Mouse (Mus musculus) olfactory bulb, adult 2 months (tissue): ENCODE data around the gene Etl4. TPM values are rescaled to one million over a fixed set of nuclear protein-coding genes. Genes with fewer than 3 reads are reported as not detected.

Experiments
- H3K27ac ChIP-seq: fragments of 200-500 bp; 2 replicates; pipeline ENCODE4 v1.5.1; 2012; ENCODE audit warnings: low read depth, low read length; ENCODE audit not compliant: insufficient read depth
- H3K4me1 ChIP-seq: fragments of 200-500 bp; 2 replicates; pipeline ENCODE4 v1.6.1; 2012; ENCODE audit warnings: low read length; ENCODE audit not compliant: control insufficient read depth, insufficient read depth
- H3K4me3 ChIP-seq: fragments of 200-500 bp; 2 replicates; pipeline ENCODE4 v1.5.1; 2012; ENCODE audit warnings: mild to moderate bottlenecking, low read depth, low read length, moderate library complexity; ENCODE audit not compliant: insufficient read depth
- CTCF ChIP-seq: fragments of 200-500 bp; IDR thresholded peaks from 2 replicates; pipeline ENCODE4 v1.5.1; 2012; ENCODE audit warnings: low read depth, mild to moderate bottlenecking, low read length, moderate library complexity; ENCODE audit not compliant: insufficient read depth
- POLR2A ChIP-seq: fragments of 200-500 bp; IDR thresholded peaks from 2 replicates; pipeline ENCODE4 v1.6.1; 2012; ENCODE audit warnings: mild to moderate bottlenecking, low read depth, low read length, moderate library complexity; ENCODE audit not compliant: insufficient read depth
- WGBS: fragments of 180-500 bp; shearing (Covaris S2); methylation state at CpG from one replicate; pipeline ENCODE4 v1.1.7; 2018; 5-methylcytosine and 5-hydroxymethylcytosine counted together
- polyA plus RNA-seq: library from polyadenylated mRNA; stranded (reverse); fragments of >200 nt; gene quantifications from 2 replicates; pipeline ENCODE4 v1.2.4, GENCODE M21; 2012; ENCODE audit warnings: low replicate concordance; ENCODE audit not compliant: missing spikeins, insufficient read depth, insufficient read length

Gene Etl4
- polyA plus RNA-seq, 1 experiment: not detected

- TF ChIP-seq CTCF: no peak
- no peak for TF ChIP-seq POLR2A
- H3K4me1 ChIP-seq: peaks cover 13% of the 10 kb centered on the region
- peak overlapping the region; percentile 30; the same call in 1 of the 2 replicates for H3K4me3 ChIP-seq
- H3K27ac ChIP-seq: no peak overlapping the region
- 5% methylated on average over 39 of the region's 39 CpGs for WGBS
These were observed 610.0 kb downstream of the Etl4 start for GRCm38 (mm10) chr2:20519447-20520098.

GRCm38 (mm10) chr2:20520099-20520475 is 610.5 kb downstream of the Etl4 start:
- WGBS: 3% methylated on average over 12 of the region's 12 CpGs
- peak overlapping the region; percentile 30; the same call in 1 of the 2 replicates for H3K4me3 ChIP-seq
- TF ChIP-seq POLR2A (no peak), CTCF (no peak)

DNA sequence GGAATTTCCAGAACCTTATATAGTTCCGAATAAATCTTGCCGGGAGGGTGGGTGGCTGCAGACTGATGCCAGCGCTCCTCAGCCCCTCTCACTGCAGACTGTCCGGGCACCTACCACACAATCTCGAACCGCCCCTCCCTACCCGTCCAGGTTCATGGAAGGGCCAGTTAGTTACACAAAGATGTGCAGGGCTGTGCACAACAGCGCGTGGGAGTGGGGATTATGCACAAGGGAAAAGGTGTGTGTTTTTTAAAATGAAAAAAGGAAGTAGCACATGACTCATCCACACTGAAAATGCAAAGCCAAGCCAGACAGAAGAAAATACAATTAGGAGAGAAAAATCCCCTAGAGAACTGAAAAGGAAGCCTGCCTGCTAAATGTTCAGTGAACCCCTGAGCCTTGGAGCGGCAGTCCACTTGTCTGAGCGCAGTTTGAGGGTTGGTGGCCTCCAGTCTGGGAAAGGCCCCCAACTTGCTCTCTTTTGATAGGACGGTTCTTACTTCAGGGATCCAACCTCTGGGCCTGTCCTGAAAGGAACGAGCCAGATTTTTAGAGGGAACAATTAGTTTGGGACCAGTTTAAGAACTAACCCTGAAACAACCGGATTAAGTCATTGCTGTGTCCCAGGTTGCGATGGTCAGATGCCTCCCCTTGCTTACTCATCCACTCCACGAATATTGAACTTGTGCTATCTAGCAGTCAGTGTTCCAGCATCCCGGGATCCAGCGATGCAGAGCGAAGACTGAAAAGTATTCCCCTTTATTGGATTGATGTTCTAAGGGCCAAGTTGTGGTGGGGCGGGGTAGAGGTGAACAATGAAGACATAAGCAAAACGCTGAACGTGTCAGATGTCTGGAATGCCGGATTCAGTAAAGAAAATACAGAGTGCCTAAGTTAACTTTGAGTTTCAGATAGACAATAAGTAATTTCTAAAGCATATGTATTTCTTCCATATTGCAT is 611.3 kb downstream of the Etl4 start:
- WGBS: 40% methylated on average over 23 of the region's 23 CpGs
- no peak overlapping the region for H3K27ac ChIP-seq
- H3K4me1 ChIP-seq: peaks cover 13% of the 10 kb centered on the region
- no peak for TF ChIP-seq CTCF
- no peak for TF ChIP-seq POLR2A
- peak overlapping the region; percentile 23 for H3K4me3 ChIP-seq

More at GRCm38 (mm10) chr2:20520099-20520475, 610.5 kb downstream of the Etl4 start:
- peaks cover 13% of the 10 kb centered on the region for H3K4me1 ChIP-seq
- no peak overlapping the region for H3K27ac ChIP-seq

DNA sequence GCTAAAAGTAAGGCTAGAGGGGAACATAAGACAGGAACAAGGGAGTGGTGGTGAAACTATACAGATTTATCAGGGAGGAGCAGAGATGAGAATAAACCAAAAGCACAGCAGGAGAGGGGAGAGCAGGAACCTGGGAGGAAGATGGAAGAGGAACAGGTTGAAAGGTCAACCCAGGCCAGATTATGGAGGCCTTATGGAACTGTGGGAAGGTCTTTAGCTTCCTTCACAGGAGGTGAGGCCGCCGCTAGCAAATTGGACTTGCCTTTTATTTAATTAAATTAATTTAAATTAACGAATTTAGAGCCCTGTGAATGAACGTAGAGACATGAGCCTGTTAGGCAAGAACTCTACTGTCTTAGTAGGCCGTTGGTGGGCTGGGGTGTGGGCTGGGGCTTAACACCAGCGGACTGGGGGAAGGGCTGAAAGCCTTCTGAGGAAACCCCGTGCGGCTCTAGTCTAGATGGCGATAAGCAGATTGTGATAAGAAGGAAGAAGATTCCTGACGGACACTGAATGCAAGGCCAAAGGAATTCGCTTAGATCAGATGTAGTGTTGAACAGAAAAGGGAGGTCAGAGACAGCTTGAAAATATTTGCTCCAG is 612.2 kb downstream of the Etl4 start:
- Histone ChIP-seq H3K4me1 (peaks cover 13% of the 10 kb centered on the region), H3K4me3 (no peak overlapping the region), H3K27ac (no peak overlapping the region)
- TF ChIP-seq POLR2A (no peak), CTCF (no peak)
- WGBS: 93% methylated on average over 11 of the region's 11 CpGs

DNA sequence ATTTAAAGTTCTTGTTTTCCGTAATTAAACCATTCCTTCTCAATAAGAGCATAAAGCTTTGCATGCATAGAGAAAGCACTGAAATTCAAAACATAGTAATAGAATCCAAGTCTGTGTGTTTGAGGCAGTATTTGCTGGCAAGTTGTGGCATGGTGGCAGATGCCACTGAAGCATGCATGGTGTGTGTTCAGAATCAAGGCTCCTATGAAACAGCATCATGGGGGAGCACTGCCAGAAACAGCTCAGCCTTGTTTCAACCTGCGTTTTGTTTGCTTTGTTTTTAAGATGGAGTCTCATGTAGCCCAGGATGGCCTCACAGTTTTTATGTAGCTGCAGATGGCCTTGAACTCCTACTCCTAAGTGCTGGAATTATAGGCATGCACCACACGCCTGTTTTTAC is 614.1 kb downstream of the Etl4 start:
- TF ChIP-seq CTCF (no peak), POLR2A (no peak)
- Histone ChIP-seq H3K4me3 (no peak overlapping the region), H3K27ac (no peak overlapping the region), H3K4me1 (peaks cover 13% of the 10 kb centered on the region)
- WGBS: 92% methylated on average over 3 of the region's 3 CpGs

DNA sequence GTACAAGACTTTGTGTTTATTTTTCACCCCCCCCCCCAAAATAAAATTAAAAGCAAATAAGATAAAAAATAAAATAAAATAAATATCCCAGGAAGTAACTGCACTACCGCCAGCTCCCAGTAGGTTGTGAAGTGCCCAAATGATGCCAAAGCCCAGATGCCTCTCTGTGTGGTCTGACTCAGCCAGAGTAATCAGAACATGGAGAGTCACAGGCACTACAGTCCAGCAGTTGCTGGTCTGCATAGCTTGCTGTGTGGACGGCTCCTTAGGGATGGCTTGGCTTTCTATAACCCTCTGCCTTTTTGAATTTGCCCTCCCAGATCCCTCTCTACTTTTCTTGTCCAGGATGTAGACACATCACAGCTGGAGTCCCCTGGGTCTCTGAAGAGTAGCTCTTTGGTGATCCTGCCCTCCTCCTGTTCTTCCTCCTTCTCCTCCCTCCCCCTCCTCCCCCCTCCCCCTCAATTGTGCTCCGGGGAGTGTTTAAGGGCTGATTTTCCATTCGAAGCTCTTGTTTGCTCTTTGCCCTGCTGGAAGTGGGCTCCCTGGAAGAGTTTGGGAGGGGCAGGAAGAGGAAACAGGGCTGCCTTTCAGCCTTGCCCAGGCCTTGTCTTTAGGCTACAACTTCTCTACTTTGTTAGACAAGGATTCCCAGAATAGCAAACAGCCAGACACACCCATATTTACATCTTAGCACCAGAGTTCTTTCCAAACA is 616.5 kb downstream of the Etl4 start:
- Histone ChIP-seq H3K4me3 (no peak overlapping the region), H3K27ac (no peak overlapping the region), H3K4me1 (no peaks in the 10 kb centered on the region; the same call in 1 of the 2 replicates)
- 41% methylated on average over 4 of the region's 4 CpGs for WGBS
- no peak for TF ChIP-seq POLR2A
- TF ChIP-seq CTCF: no peak

- Histone ChIP-seq H3K4me1 (no peaks in the 10 kb centered on the region), H3K4me3 (no peak overlapping the region), H3K27ac (no peak overlapping the region)
- 95% methylated on average over 3 of the region's 3 CpGs for WGBS
- TF ChIP-seq CTCF (no peak), POLR2A (no peak)
These were observed 617.3 kb downstream of the Etl4 start for GRCm38 (mm10) chr2:20526856-20527255.

DNA sequence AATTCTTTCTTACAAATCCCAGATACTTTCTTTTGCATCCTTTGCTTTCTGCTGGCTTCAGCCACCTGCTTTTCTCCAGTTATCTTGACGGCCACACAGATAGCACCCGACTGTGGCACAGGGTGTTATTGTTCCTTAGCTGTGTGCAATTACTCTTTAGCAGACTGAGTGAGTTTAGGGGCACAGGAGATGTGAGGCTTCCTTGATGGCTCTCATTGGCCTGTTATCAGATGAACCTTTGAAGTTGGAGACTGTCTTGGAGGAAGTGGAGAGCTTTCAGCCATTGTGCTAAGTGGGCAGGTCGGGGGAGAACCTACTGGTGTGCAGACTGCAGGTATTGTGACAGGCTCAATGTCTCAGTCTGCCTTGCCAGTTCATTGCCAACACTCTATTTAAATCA is 623.0 kb downstream of the Etl4 start:
- H3K27ac ChIP-seq: no peak overlapping the region
- H3K4me1 ChIP-seq: no peaks in the 10 kb centered on the region
- TF ChIP-seq CTCF (no peak), POLR2A (no peak)
- no peak overlapping the region for H3K4me3 ChIP-seq
- WGBS: 70% methylated on average over 3 of the region's 3 CpGs
